Mouse (Mus musculus) ES-Bruce4 (cell line): ENCODE results near the gene E2f4. TPM values are rescaled to one million over a fixed set of nuclear protein-coding genes. Genes with fewer than 3 reads are reported as not detected.

Experiments
- H3K27ac ChIP-seq: 2 replicates; pipeline ENCODE4 v1.5.1; 2012; ENCODE audit warnings: low read length, inconsistent platforms; ENCODE audit not compliant: insufficient read depth
- H3K27me3 ChIP-seq: 2 replicates; pipeline ENCODE4 v1.6.1; 2012; ENCODE audit warnings: mild to moderate bottlenecking, low read length, inconsistent platforms; ENCODE audit not compliant: control insufficient read depth, poor library complexity, insufficient read depth, severe bottlenecking
- H3K36me3 ChIP-seq: 2 replicates; pipeline ENCODE4 v1.6.1; 2012; ENCODE audit warnings: inconsistent platforms, mild to moderate bottlenecking, low read length, moderate library complexity; ENCODE audit not compliant: control insufficient read depth, poor library complexity, insufficient read depth, severe bottlenecking
- H3K4me1 ChIP-seq: one replicate; pipeline ENCODE4 v1.8.1; 2011; ENCODE audit warnings: low read length; ENCODE audit not compliant: control insufficient read depth, insufficient read depth
- H3K4me3 ChIP-seq: 2 replicates; pipeline ENCODE4 v1.5.1; 2011; ENCODE audit warnings: low read depth, mild to moderate bottlenecking, low read length
- H3K9ac ChIP-seq: 2 replicates; pipeline ENCODE4 v1.6.1; 2012; ENCODE audit warnings: low read depth, mild to moderate bottlenecking, inconsistent platforms; ENCODE audit not compliant: poor library complexity, severe bottlenecking
- H3K9me3 ChIP-seq: replicated peaks from 2 replicates; pipeline ENCODE4 v1.6.1; 2012; ENCODE audit warnings: mild to moderate bottlenecking, low read length, inconsistent platforms; ENCODE audit not compliant: control insufficient read depth, poor library complexity, insufficient read depth, severe bottlenecking
- CTCF ChIP-seq: IDR thresholded peaks from one replicate; pipeline ENCODE4 v1.8.1; 2011; ENCODE audit warnings: low read depth, low read length
- EP300 ChIP-seq: IDR thresholded peaks from 2 replicates; pipeline ENCODE4 v1.6.1; 2011; ENCODE audit warnings: low read depth, low read length; ENCODE audit not compliant: insufficient read depth
- POLR2A ChIP-seq: IDR thresholded peaks from one replicate; pipeline ENCODE4 v1.8.1; 2011; ENCODE audit warnings: low read length; ENCODE audit not compliant: insufficient read depth
- polyA plus RNA-seq: library from polyadenylated mRNA; stranded (reverse); fragments of >200 nt; gene quantifications from 2 replicates; pipeline ENCODE4 v1.2.4, GENCODE M21; 2011; ENCODE audit warnings: low read depth; ENCODE audit not compliant: missing spikeins, insufficient read depth, insufficient read length

The E2f4 gene
- polyA plus RNA-seq, 1 experiment: 104 TPM

DNA sequence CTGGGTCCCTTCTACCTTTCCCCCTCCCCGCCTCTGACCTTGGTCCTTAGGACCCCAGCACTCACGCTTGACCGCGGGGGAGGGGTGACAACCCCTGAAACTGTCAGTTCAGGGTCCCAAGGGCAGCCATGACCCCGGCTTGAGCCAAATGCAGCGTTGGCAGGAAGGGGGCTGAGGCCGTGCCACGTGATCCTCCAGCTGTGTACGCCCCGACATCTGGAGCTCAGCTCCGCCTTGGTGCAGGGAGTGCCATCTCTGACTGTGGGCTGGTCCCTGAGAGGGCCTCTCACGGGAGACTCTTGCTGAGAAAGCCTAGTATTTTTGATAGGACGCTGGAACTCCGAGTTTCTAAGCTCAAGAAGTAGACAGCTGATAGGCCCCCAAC, 42.5 kb upstream of the E2f4 start, which contains the start of gene B3gnt9:
Gene B3gnt9, minus strand, starts transcription at position 188 of the 385 bp plus-strand sequence.
- Histone ChIP-seq H3K9me3 (no peaks in the 10 kb centered on the region), H3K4me1 (no peaks in the 10 kb centered on the region), H3K36me3 (peaks cover 23% of the 10 kb centered on the region), H3K27me3 (no peaks in the 10 kb centered on the region), H3K27ac (no peak within 1 kb of the TSS), H3K4me3 (peak within 1 kb of the TSS; percentile 56), H3K9ac (peak within 1 kb of the TSS; percentile 59)
- TF ChIP-seq EP300 (no peak), CTCF (no peak), POLR2A (no peak)

DNA sequence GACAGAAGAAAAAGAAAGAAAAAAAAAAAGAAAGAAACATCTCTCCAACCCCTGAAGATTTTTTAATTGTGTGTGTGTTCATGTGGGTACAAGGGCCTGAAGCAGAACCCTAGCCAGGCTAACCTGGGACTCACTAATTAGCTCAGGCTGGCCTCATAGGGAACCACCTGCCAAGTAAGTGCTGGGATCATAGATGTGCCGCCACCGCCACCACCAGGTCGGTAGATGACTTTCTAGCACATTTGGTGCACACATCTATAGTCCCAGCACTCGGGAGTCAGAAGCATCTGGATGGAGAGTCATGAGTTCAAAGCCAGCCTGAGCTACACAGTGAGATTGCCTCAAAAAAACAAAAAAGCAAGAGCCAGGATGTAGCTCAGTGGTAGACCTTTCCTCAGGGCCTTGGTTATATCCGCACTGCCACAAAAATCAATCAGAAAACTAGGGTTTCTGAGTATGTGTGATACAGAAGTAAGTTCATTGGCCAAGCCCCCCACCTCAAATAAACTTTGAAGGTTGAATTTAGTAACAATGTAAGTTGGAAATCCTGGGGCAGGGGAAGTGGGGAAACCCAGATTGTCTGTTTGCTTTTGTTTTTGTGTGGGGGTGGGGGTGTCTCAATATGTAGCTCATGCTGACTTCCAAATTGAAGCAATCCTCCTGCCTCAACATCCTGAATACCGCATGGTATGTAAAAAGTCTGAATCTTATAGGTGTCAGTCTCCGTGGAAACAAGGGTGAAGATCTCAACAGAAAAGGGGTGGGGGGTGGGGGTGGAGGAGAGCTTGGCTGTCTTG, 39.9 kb upstream of the E2f4 start:
- no peaks in the 10 kb centered on the region for H3K27me3 ChIP-seq
- no peak overlapping the region for H3K9ac ChIP-seq
- H3K4me1 ChIP-seq: no peaks in the 10 kb centered on the region
- TF ChIP-seq CTCF (peak; percentile 46), POLR2A (no peak)
- H3K9me3 ChIP-seq: no peaks in the 10 kb centered on the region
- H3K27ac ChIP-seq: no peak overlapping the region
- peaks cover 4% of the 10 kb centered on the region; the same call in 1 of the 2 replicates for H3K36me3 ChIP-seq
- H3K4me3 ChIP-seq: no peak overlapping the region

DNA sequence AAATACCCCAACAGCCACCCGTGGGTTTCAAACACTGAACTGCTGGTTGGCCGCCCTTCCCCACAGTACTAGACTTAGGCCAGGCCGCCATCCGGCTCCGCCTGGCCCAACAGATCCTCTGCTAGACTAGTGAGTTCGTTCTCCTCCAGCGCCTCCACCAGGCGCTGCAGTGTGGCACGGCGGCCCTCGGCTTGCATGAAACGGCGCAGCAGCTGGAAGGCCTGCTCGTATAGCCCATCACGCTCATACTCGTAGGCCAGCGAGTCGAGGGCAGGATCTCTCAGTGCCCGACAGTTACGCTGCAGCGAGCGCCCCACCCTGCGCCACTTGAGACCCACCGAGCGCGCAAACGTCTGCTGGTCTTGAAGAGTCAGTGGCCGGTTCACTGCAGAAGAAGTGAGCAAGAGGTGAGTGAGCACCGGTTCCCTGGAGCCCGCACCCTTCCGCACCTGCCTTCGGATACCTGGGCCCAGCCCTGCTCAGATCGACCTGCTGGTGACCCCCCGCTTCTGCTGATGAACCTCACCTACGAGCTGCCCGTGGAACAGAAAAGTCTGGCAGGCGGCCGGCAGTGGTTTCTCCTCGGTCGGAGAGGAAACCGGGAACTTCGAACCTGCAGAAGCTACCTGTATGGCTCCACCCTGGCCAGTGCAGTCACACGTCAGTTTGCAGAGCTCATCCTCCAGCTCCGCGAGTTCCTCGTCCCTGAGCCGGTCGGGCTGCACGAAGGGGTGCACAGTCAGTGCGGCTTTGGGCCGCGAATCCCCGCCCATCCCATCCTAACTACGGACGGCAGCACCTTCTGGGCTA, 38.3 kb upstream of the E2f4 start:
- H3K27ac ChIP-seq: no peak overlapping the region
- H3K9ac ChIP-seq: peak overlapping the region; percentile 32

DNA sequence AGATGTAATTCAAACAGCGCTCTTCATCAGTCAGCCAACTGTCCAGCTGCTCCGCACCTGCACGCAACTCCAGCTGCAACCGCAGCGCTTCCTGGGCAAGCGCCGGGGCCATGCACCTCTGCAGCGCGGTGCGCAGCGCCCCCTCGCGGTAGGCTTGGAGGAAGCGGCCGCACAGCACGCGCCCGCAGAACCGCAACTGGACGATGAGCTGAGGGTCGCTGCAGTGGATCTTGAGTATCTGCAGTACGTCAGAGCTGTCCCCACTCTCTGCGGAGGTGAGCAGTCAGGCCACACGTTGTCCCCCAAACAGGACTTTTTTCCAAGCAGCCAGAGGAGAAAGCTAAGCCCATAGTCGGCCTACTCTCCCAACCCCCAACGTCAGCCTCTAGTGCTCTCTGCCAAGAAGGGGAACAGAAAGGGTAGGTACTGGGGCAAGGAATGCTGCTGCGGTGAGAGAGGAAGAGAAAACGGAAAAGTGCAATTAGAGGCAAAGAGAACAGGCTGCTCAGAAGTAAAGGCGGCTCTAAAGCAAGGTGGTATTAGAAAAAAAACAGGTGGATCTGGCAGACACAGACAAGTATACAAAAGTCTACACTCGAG, 37.6 kb upstream of the E2f4 start:
- peak overlapping the region; percentile 65 for H3K4me3 ChIP-seq
- TF ChIP-seq POLR2A (no peak), CTCF (peak; percentile 96), EP300 (0 out of 2 replicates have a peak, but pooled peaks have one; percentile 51)
- H3K27ac ChIP-seq: no peak overlapping the region
- no peaks in the 10 kb centered on the region for H3K4me1 ChIP-seq
- no peaks in the 10 kb centered on the region for H3K36me3 ChIP-seq
- H3K9ac ChIP-seq: peak overlapping the region; percentile 32
- no peaks in the 10 kb centered on the region for H3K9me3 ChIP-seq
- H3K27me3 ChIP-seq: no peaks in the 10 kb centered on the region

More for the DNA sequence above, 38.3 kb upstream of the E2f4 start:
- peak overlapping the region; percentile 65 for H3K4me3 ChIP-seq
- H3K36me3 ChIP-seq: no peaks in the 10 kb centered on the region
- TF ChIP-seq POLR2A (no peak), CTCF (peak; percentile 33), EP300 (no peak; the same call in 1 of the 2 replicates)
- H3K4me1 ChIP-seq: no peaks in the 10 kb centered on the region
- no peaks in the 10 kb centered on the region for H3K27me3 ChIP-seq
- H3K9me3 ChIP-seq: no peaks in the 10 kb centered on the region

DNA sequence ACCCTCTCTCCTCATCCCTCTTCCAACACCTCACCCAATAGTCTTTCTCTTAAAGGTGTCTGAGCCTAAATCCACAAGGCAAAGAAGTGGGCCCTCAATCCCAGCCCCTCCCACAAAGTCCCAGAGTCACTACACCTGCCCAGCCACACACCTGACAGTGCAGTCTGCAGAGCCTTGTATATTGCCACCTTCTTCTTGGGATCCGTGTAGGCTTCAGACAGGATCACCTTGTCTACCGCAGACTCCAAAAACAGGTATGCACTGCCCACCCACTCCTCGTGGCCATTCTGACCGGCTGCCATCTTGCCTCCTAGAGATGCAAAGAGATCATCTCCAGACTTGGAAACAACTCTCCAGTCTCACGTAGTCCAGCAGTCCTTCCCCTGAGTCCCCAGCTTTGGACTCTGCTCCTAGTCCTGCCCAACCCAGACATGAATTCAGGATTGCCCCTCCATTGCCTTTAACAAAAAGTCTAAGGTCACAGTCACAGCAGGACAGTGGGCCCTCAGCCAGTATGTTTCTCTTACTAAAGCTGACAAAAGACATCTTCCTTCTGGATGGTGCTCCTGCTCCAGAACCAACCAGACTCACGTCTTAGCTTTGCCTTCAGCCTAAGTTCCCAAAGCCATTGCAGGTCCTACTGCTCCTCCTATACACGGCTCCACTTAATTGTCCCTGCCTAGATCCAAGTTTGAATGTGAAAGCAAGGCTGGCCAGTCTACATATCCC, 36.9 kb upstream of the E2f4 start:
- Histone ChIP-seq H3K27ac (no peak overlapping the region), H3K4me1 (no peaks in the 10 kb centered on the region), H3K4me3 (no peak overlapping the region), H3K27me3 (no peaks in the 10 kb centered on the region), H3K9ac (no peak overlapping the region), H3K36me3 (no peaks in the 10 kb centered on the region), H3K9me3 (no peaks in the 10 kb centered on the region)
- TF ChIP-seq POLR2A: no peak
- TF ChIP-seq CTCF: no peak
- no peak for TF ChIP-seq EP300
